Mouse (Mus musculus) ES-Bruce4 (cell line): Measurements from ENCODE around the gene Sec31a. TPM values are rescaled to one million over a fixed set of nuclear protein-coding genes. Genes with fewer than 3 reads are reported as not detected.

Source experiments
- H3K27ac ChIP-seq: 2 replicates; pipeline ENCODE4 v1.5.1; 2012; ENCODE audit warnings: low read length, inconsistent platforms; ENCODE audit not compliant: insufficient read depth
- H3K27me3 ChIP-seq: 2 replicates; pipeline ENCODE4 v1.6.1; 2012; ENCODE audit warnings: mild to moderate bottlenecking, low read length, inconsistent platforms; ENCODE audit not compliant: control insufficient read depth, poor library complexity, insufficient read depth, severe bottlenecking
- H3K36me3 ChIP-seq: 2 replicates; pipeline ENCODE4 v1.6.1; 2012; ENCODE audit warnings: inconsistent platforms, mild to moderate bottlenecking, low read length, moderate library complexity; ENCODE audit not compliant: control insufficient read depth, poor library complexity, insufficient read depth, severe bottlenecking
- H3K4me1 ChIP-seq: one replicate; pipeline ENCODE4 v1.8.1; 2011; ENCODE audit warnings: low read length; ENCODE audit not compliant: control insufficient read depth, insufficient read depth
- H3K4me3 ChIP-seq: 2 replicates; pipeline ENCODE4 v1.5.1; 2011; ENCODE audit warnings: low read depth, mild to moderate bottlenecking, low read length
- H3K9ac ChIP-seq: 2 replicates; pipeline ENCODE4 v1.6.1; 2012; ENCODE audit warnings: low read depth, mild to moderate bottlenecking, inconsistent platforms; ENCODE audit not compliant: poor library complexity, severe bottlenecking
- H3K9me3 ChIP-seq: replicated peaks from 2 replicates; pipeline ENCODE4 v1.6.1; 2012; ENCODE audit warnings: mild to moderate bottlenecking, low read length, inconsistent platforms; ENCODE audit not compliant: control insufficient read depth, poor library complexity, insufficient read depth, severe bottlenecking
- CTCF ChIP-seq: IDR thresholded peaks from one replicate; pipeline ENCODE4 v1.8.1; 2011; ENCODE audit warnings: low read depth, low read length
- EP300 ChIP-seq: IDR thresholded peaks from 2 replicates; pipeline ENCODE4 v1.6.1; 2011; ENCODE audit warnings: low read depth, low read length; ENCODE audit not compliant: insufficient read depth
- POLR2A ChIP-seq: IDR thresholded peaks from one replicate; pipeline ENCODE4 v1.8.1; 2011; ENCODE audit warnings: low read length; ENCODE audit not compliant: insufficient read depth
- polyA plus RNA-seq: library from polyadenylated mRNA; stranded (reverse); fragments of >200 nt; gene quantifications from 2 replicates; pipeline ENCODE4 v1.2.4, GENCODE M21; 2011; ENCODE audit warnings: low read depth; ENCODE audit not compliant: missing spikeins, insufficient read depth, insufficient read length

Gene Sec31a
- polyA plus RNA-seq, 1 experiment, result 197 TPM

GRCm38 (mm10) chr5:100418077-100418476, 2.0 kb upstream of the Sec31a start:
- TF ChIP-seq CTCF, result no peak
- no peak for TF ChIP-seq EP300
- no peak for TF ChIP-seq POLR2A
- peaks cover 40% of the 10 kb centered on the region for H3K36me3 ChIP-seq
- no peaks in the 10 kb centered on the region for H3K9me3 ChIP-seq
- H3K9ac ChIP-seq, result no peak overlapping the region
- no peaks in the 10 kb centered on the region for H3K27me3 ChIP-seq
- H3K27ac ChIP-seq, result no peak overlapping the region
- no peak overlapping the region for H3K4me3 ChIP-seq
- no peaks in the 10 kb centered on the region for H3K4me1 ChIP-seq

GRCm38 (mm10) chr5:100414474-100415196, 1.4 kb downstream of the Sec31a start:
- H3K36me3 ChIP-seq, result peaks cover 6% of the 10 kb centered on the region
- no peaks in the 10 kb centered on the region for H3K27me3 ChIP-seq
- H3K4me3 ChIP-seq, result no peak overlapping the region
- no peak for TF ChIP-seq POLR2A
- TF ChIP-seq EP300, result no peak
- TF ChIP-seq CTCF, result no peak
- H3K9ac ChIP-seq, result no peak overlapping the region
- no peak overlapping the region for H3K27ac ChIP-seq
- no peaks in the 10 kb centered on the region for H3K4me1 ChIP-seq
- no peaks in the 10 kb centered on the region for H3K9me3 ChIP-seq

GRCm38 (mm10) chr5:100412886-100413285, 3.1 kb downstream of the Sec31a start:
- no peaks in the 10 kb centered on the region for H3K9me3 ChIP-seq
- TF ChIP-seq POLR2A (no peak), CTCF (no peak), EP300 (no peak)
- H3K27ac ChIP-seq, result no peak overlapping the region
- H3K36me3 ChIP-seq, result no peaks in the 10 kb centered on the region
- H3K9ac ChIP-seq, result no peak overlapping the region
- H3K4me3 ChIP-seq, result no peak overlapping the region
- H3K4me1 ChIP-seq, result no peaks in the 10 kb centered on the region
- H3K27me3 ChIP-seq, result no peaks in the 10 kb centered on the region

- peaks cover 14% of the 10 kb centered on the region for H3K36me3 ChIP-seq
- no peak overlapping the region for H3K27ac ChIP-seq
- TF ChIP-seq POLR2A (no peak), CTCF (no peak), EP300 (no peak)
- H3K4me1 ChIP-seq, result no peaks in the 10 kb centered on the region
- no peaks in the 10 kb centered on the region for H3K9me3 ChIP-seq
- H3K9ac ChIP-seq, result no peak overlapping the region
- no peak overlapping the region for H3K4me3 ChIP-seq
- no peaks in the 10 kb centered on the region for H3K27me3 ChIP-seq
Observed at GRCm38 (mm10) chr5:100410281-100410680, 5.8 kb downstream of the Sec31a start.

- H3K36me3 ChIP-seq, result peaks cover 26% of the 10 kb centered on the region
- TF ChIP-seq POLR2A, result no peak
- H3K27ac ChIP-seq, result no peak overlapping the region
- H3K4me3 ChIP-seq, result no peak overlapping the region
- no peaks in the 10 kb centered on the region for H3K9me3 ChIP-seq
- H3K4me1 ChIP-seq, result no peaks in the 10 kb centered on the region
- no peaks in the 10 kb centered on the region for H3K27me3 ChIP-seq
- H3K9ac ChIP-seq, result no peak overlapping the region
Observed at GRCm38 (mm10) chr5:100408485-100408884, 7.5 kb downstream of the Sec31a start.

- Histone ChIP-seq H3K4me1 (no peaks in the 10 kb centered on the region), H3K27me3 (no peaks in the 10 kb centered on the region), H3K4me3 (no peak overlapping the region), H3K9ac (no peak overlapping the region), H3K27ac (no peak overlapping the region), H3K9me3 (no peaks in the 10 kb centered on the region), H3K36me3 (peaks cover 61% of the 10 kb centered on the region)
- TF ChIP-seq POLR2A (no peak), EP300 (no peak), CTCF (no peak)
Observed at GRCm38 (mm10) chr5:100396753-100397152, 19.3 kb downstream of the Sec31a start.
